13 mouse cellular contexts compared by ENCODE assay signal in genomic region chr11:100833466-100833865, GRCm38 (mm10). TPM values are rescaled to one million over a fixed set of nuclear protein-coding genes. Genes with fewer than 3 reads are reported as not detected.
DNase-seq lines count a peak whose midpoint lies in the region; ATAC-seq and TF ChIP-seq lines count a peak whose summit lies in the region.
"Had no signal": no experiment of that assay in that cellular context is flagged by ENCODE, and none has a peak within 500 bp of the region (broad histone marks: within the 10 kb centered on the region; RNA-seq: fewer than 3 reads in every experiment).

No protein-coding gene starts in this region.

- WGBS in heart, adult 2 months = 68% methylated on average over 7 of the region's 7 CpGs
- WGBS in midbrain, postnatal 0 days = 74% methylated on average over 7 of the region's 7 CpGs
- WGBS in midbrain, embryonic 11.5 days = 74% methylated on average over 7 of the region's 7 CpGs
- 40% methylated on average over 7 of the region's 7 CpGs for WGBS in small intestine, adult 2 months

- H3K27me3 ChIP-seq in heart, adult 2 months (ENCODE audit: control insufficient read depth, insufficient read depth, low read length) = no peaks in the 10 kb centered on the region
- no peaks in the 10 kb centered on the region for H3K27me3 ChIP-seq in midbrain, postnatal 0 days (ENCODE audit: insufficient read depth, low read length)
- H3K27me3 ChIP-seq in midbrain, embryonic 11.5 days (ENCODE audit: control insufficient read depth, insufficient read depth, low read length) = no peaks in the 10 kb centered on the region
- no peaks in the 10 kb centered on the region for H3K27me3 ChIP-seq in small intestine, adult 2 months (ENCODE audit: control insufficient read depth, insufficient read depth, low read length)
- H3K27me3 ChIP-seq: heart, embryonic 15.5 days; limb, embryonic 15.5 days had no signal

- H3K79me2 ChIP-seq in heart, adult 2 months (replicated peaks; ENCODE audit: control insufficient read depth, insufficient read depth, low read length) = peaks cover 3% of the 10 kb centered on the region; the same call in 1 of the 2 replicates

- peaks cover 15% of the 10 kb centered on the region for H3K4me1 ChIP-seq in heart, adult 2 months (ENCODE audit: control insufficient read depth, insufficient read depth, low read length)
- peaks cover 3% of the 10 kb centered on the region; the same call in 1 of the 2 replicates for H3K4me1 ChIP-seq in midbrain, postnatal 0 days (ENCODE audit: insufficient read depth, low read length)
- peaks cover 5% of the 10 kb centered on the region for H3K4me1 ChIP-seq in midbrain, embryonic 11.5 days (ENCODE audit: control insufficient read depth, insufficient read depth, low read length)
- H3K4me1 ChIP-seq in cortical plate, adult 2 months (ENCODE audit: control insufficient read depth, insufficient read depth, low read length) = no peaks in the 10 kb centered on the region; the same call in 1 of the 2 replicates
- H3K4me1 ChIP-seq in small intestine, adult 2 months (ENCODE audit: control insufficient read depth, insufficient read depth, insufficient read length, low read length) = peaks cover 5% of the 10 kb centered on the region

- TF ChIP-seq CTCF in heart, adult 2 months (IDR thresholded peaks at IDR 0.05) = peak; percentile 56
- peak; percentile 33 for TF ChIP-seq CTCF in midbrain, postnatal 0 days (IDR thresholded peaks at IDR 0.05)
- 0 out of 2 replicates have a peak, but pooled peaks have one; percentile 25 for TF ChIP-seq CTCF in cortical plate, adult 2 months (IDR thresholded peaks at IDR 0.05; ENCODE audit: extremely low read depth, insufficient read depth, low read length)
- peak; percentile 59; the same call in 1 of the 2 replicates for TF ChIP-seq CTCF in small intestine, adult 2 months (IDR thresholded peaks at IDR 0.05; ENCODE audit: extremely low read depth, insufficient read length, insufficient replicate concordance, low read depth, low read length)

- no peak overlapping the region for H3K9ac ChIP-seq in heart, adult 2 months (ENCODE audit: low read depth, low read length)
- no peak overlapping the region for H3K9ac ChIP-seq in midbrain, postnatal 0 days (replicated peaks; ENCODE audit: low read length, poor library complexity, severe bottlenecking)
- no peak overlapping the region for H3K9ac ChIP-seq in midbrain, embryonic 11.5 days (ENCODE audit: low read length)
- H3K9ac ChIP-seq: forebrain, embryonic 15.5 days; heart, embryonic 15.5 days; limb, embryonic 15.5 days had no signal

- no peak overlapping the region for H3K4me2 ChIP-seq in midbrain, postnatal 0 days (ENCODE audit: low read depth, low read length, poor library complexity, severe bottlenecking)
- no peak overlapping the region for H3K4me2 ChIP-seq in midbrain, embryonic 11.5 days
- H3K4me2 ChIP-seq: forebrain, embryonic 15.5 days; heart, embryonic 15.5 days; limb, embryonic 15.5 days had no signal

- no peaks in the 10 kb centered on the region for H3K9me3 ChIP-seq in midbrain, postnatal 0 days (ENCODE audit: low read length)
- no peaks in the 10 kb centered on the region; the same call in 1 of the 2 replicates for H3K9me3 ChIP-seq in midbrain, embryonic 11.5 days (ENCODE audit: control insufficient read depth, low read length)
- H3K9me3 ChIP-seq: forebrain, embryonic 15.5 days; limb, embryonic 15.5 days had no signal

- TF ChIP-seq POLR2A in heart, adult 2 months (IDR thresholded peaks at IDR 0.05; ENCODE audit: insufficient read depth, low read depth, low read length) = no peak
- no peak for TF ChIP-seq POLR2A in cortical plate, adult 2 months (IDR thresholded peaks at IDR 0.05; ENCODE audit: extremely low read depth, insufficient read depth, low read length)
- no peak for TF ChIP-seq POLR2A in small intestine, adult 2 months (IDR thresholded peaks at IDR 0.05; ENCODE audit: low read depth, low read length)

- H3K27ac ChIP-seq in heart, adult 2 months = no peak overlapping the region
- no peak overlapping the region for H3K27ac ChIP-seq in midbrain, postnatal 0 days (ENCODE audit: low read depth, low read length)
- no peak overlapping the region for H3K27ac ChIP-seq in midbrain, embryonic 11.5 days (ENCODE audit: low read depth, low read length)
- H3K27ac ChIP-seq in cortical plate, adult 2 months (ENCODE audit: insufficient read depth, low read length) = no peak overlapping the region
- no peak overlapping the region for H3K27ac ChIP-seq in small intestine, adult 2 months (ENCODE audit: insufficient read depth, low read depth, low read length)
- H3K27ac ChIP-seq: forebrain, embryonic 15.5 days; heart, embryonic 15.5 days; limb, embryonic 15.5 days had no signal

- no peak overlapping the region for H3K4me3 ChIP-seq in heart, adult 2 months
- no peak overlapping the region for H3K4me3 ChIP-seq in midbrain, postnatal 0 days (ENCODE audit: low read depth, low read length)
- H3K4me3 ChIP-seq in midbrain, embryonic 11.5 days (ENCODE audit: low read depth, low read length) = no peak overlapping the region
- no peak overlapping the region for H3K4me3 ChIP-seq in cortical plate, adult 2 months (ENCODE audit: insufficient read depth, low read length)
- no peak overlapping the region for H3K4me3 ChIP-seq in small intestine, adult 2 months (ENCODE audit: low read depth, low read length)
- H3K4me3 ChIP-seq: forebrain, embryonic 15.5 days; heart, embryonic 15.5 days; limb, embryonic 15.5 days had no signal

- ATAC-seq in midbrain, postnatal 0 days (ENCODE audit: low FRiP score) = no peak
- no peak for ATAC-seq in midbrain, embryonic 11.5 days (ENCODE audit: low FRiP score)
- ATAC-seq: forebrain, embryonic 15.5 days had no signal

- peaks cover 9% of the 10 kb centered on the region; the same call in 1 of the 2 replicates for H3K36me3 ChIP-seq in heart, adult 2 months (ENCODE audit: control insufficient read depth, insufficient read depth, low read length)
- no peaks in the 10 kb centered on the region for H3K36me3 ChIP-seq in midbrain, postnatal 0 days (ENCODE audit: insufficient read depth, low read length)
- H3K36me3 ChIP-seq in midbrain, embryonic 11.5 days (ENCODE audit: control insufficient read depth, insufficient read depth, low read length) = no peaks in the 10 kb centered on the region
- H3K36me3 ChIP-seq in small intestine, adult 2 months (ENCODE audit: control insufficient read depth, insufficient read depth, low read length) = no peaks in the 10 kb centered on the region
- H3K36me3 ChIP-seq: forebrain, embryonic 15.5 days; heart, embryonic 15.5 days; limb, embryonic 15.5 days had no signal

- no peak for DNase-seq in heart, adult 2 months
- no peak for DNase-seq in heart, postnatal 25 days (ENCODE audit: low spot score)
- no peak for DNase-seq in midbrain, postnatal 0 days (ENCODE audit: low spot score)
- no peak for DNase-seq in midbrain, embryonic 11.5 days (ENCODE audit: low spot score, missing footprints)
- no peak for DNase-seq in frontal cortex, postnatal 14 days (ENCODE audit: low spot score in 2 of 2)
- no peak for DNase-seq in embryo, embryonic 10.5 days (ENCODE audit: low spot score)
- DNase-seq: embryo, embryonic 11 days; thymus, adult 2 months had no signal

- 0 out of 2 replicates have a peak, but pooled peaks have one; percentile 45 for TF ChIP-seq EP300 in heart, adult 2 months (IDR thresholded peaks at IDR 0.05; ENCODE audit: insufficient read depth, low read depth, low read length)

- intact Hi-C loops in heart, adult 2 months (cut with DNase I) = no loop called here
- intact Hi-C loops in heart, postnatal 25 days (cut with DNase I) = no loop called here

RNA-seq across cellular contexts. Expression of gene Stat5b, which starts 17.1 kb away (rescaled TPM):
- total RNA-seq in heart, adult 2 months (2021) = 10 to 100 TPM; 58.6 to 65.2 TPM
- polyA plus RNA-seq in heart, adult 2 months (2012; rRNA removed) = 35.4 and 50.7 TPM in 2 replicates
- total RNA-seq in heart, postnatal 25 days (2021) = 10 to 100 TPM; 67.6 to 68.9 TPM
- 22.5 and 25.6 TPM in 2 replicates for total RNA-seq in midbrain, postnatal 0 days (2014; rRNA removed)
- 13.0 and 15.7 TPM in 2 replicates for polyA plus RNA-seq in midbrain, postnatal 0 days (2015; fragmentation: Nextera tagmentation; extraction: Ambion mirVana)
- 14.6 and 17.3 TPM in 2 replicates for polyA plus RNA-seq in midbrain, embryonic 11.5 days (2014; fragmentation: Nextera tagmentation; extraction: Ambion mirVana)
- 17.3 and 19.7 TPM in 2 replicates for polyA plus RNA-seq in cortical plate, adult 2 months (2012; rRNA removed)
- polyA plus RNA-seq in small intestine, adult 2 months (2012; rRNA removed) = 9.6 and 10.8 TPM in 2 replicates

RNA-seq across cellular contexts. Expression of gene Stat5a, which starts 25.7 kb away (rescaled TPM):
- total RNA-seq in heart, adult 2 months (2021) = 10 to 100 TPM; 20.3 to 22.3 TPM
- 24.3 and 26.6 TPM in 2 replicates for polyA plus RNA-seq in heart, adult 2 months (2012; rRNA removed)
- total RNA-seq in heart, postnatal 25 days (2021) = 10 to 100 TPM; 24.3 to 30.1 TPM
- 5.1 and 8.5 TPM in 2 replicates for total RNA-seq in midbrain, postnatal 0 days (2014; rRNA removed)
- 4.0 TPM in 2 replicates for polyA plus RNA-seq in midbrain, postnatal 0 days (2015; fragmentation: Nextera tagmentation; extraction: Ambion mirVana)
- polyA plus RNA-seq in midbrain, embryonic 11.5 days (2014; fragmentation: Nextera tagmentation; extraction: Ambion mirVana) = 0.97 and 1.4 TPM in 2 replicates
- 1.5 and 2.0 TPM in 2 replicates for polyA plus RNA-seq in cortical plate, adult 2 months (2012; rRNA removed)
- polyA plus RNA-seq in small intestine, adult 2 months (2012; rRNA removed) = 6.9 and 7.4 TPM in 2 replicates
